Mouse (Mus musculus): ENCODE measurements around the gene Armc6. TPM values are rescaled to one million over a fixed set of nuclear protein-coding genes. Genes with fewer than 3 reads are reported as not detected.

Armc6 gene
- polyA plus RNA-seq, 1 experiment from 2014 or later: 21.7 TPM

Other genes with a start within 250 kb of the Armc6 start
- gene Gatad2a, start 238.1 kb downstream of the Armc6 start, polyA plus RNA-seq (2015; fragmentation: Nextera tagmentation; extraction: Ambion mirVana): 56.0 and 56.8 TPM in 2 replicates
- gene Mau2, start 191.7 kb downstream of the Armc6 start, polyA plus RNA-seq (2015; fragmentation: Nextera tagmentation; extraction: Ambion mirVana): 44.7 and 47.9 TPM in 2 replicates
- 37.3 and 42.0 TPM in 2 replicates for gene Sugp1, start 191.7 kb downstream of the Armc6 start, polyA plus RNA-seq (2015; fragmentation: Nextera tagmentation; extraction: Ambion mirVana)
- 7.0 and 9.9 TPM in 2 replicates for gene Tm6sf2, start 161.5 kb downstream of the Armc6 start, polyA plus RNA-seq (2015; fragmentation: Nextera tagmentation; extraction: Ambion mirVana)
- gene Hapln4, start 151.0 kb downstream of the Armc6 start, polyA plus RNA-seq (2015; fragmentation: Nextera tagmentation; extraction: Ambion mirVana): 0.10 and 0.14 TPM in 2 replicates
- 1.8 TPM in 2 replicates for gene Ncan, start 113.6 kb downstream of the Armc6 start, polyA plus RNA-seq (2015; fragmentation: Nextera tagmentation; extraction: Ambion mirVana)
- 38.2 and 39.4 TPM in 2 replicates for gene Nr2c2ap, start 103.1 kb downstream of the Armc6 start, polyA plus RNA-seq (2015; fragmentation: Nextera tagmentation; extraction: Ambion mirVana)
- 14.4 and 14.8 TPM in 2 replicates for gene Rfxank, start 95.3 kb downstream of the Armc6 start, polyA plus RNA-seq (2015; fragmentation: Nextera tagmentation; extraction: Ambion mirVana)
- 42.6 and 43.2 TPM in 2 replicates for gene Borcs8, start 95.0 kb downstream of the Armc6 start, polyA plus RNA-seq (2015; fragmentation: Nextera tagmentation; extraction: Ambion mirVana)
- 0.19 and 0.26 TPM in 2 replicates for gene Mef2b, start 94.8 kb downstream of the Armc6 start, polyA plus RNA-seq (2015; fragmentation: Nextera tagmentation; extraction: Ambion mirVana)
- 54.4 and 59.0 TPM in 2 replicates for gene Tmem161a, start 62.1 kb downstream of the Armc6 start, polyA plus RNA-seq (2015; fragmentation: Nextera tagmentation; extraction: Ambion mirVana)
- 4.7 and 6.4 TPM in 2 replicates for gene Slc25a42, start 22.2 kb downstream of the Armc6 start, polyA plus RNA-seq (2015; fragmentation: Nextera tagmentation; extraction: Ambion mirVana)
- gene Sugp2, start 240 bp downstream of the Armc6 start, polyA plus RNA-seq (2015; fragmentation: Nextera tagmentation; extraction: Ambion mirVana): 26.0 and 27.2 TPM in 2 replicates
- 32.7 and 38.9 TPM in 2 replicates for gene Homer3, start 48.4 kb upstream of the Armc6 start, polyA plus RNA-seq (2015; fragmentation: Nextera tagmentation; extraction: Ambion mirVana)
- gene Ddx49, start 68.0 kb upstream of the Armc6 start, polyA plus RNA-seq (2015; fragmentation: Nextera tagmentation; extraction: Ambion mirVana): 46.3 and 49.8 TPM in 2 replicates
- 379 and 398 TPM in 2 replicates for gene Cope, start 68.1 kb upstream of the Armc6 start, polyA plus RNA-seq (2015; fragmentation: Nextera tagmentation; extraction: Ambion mirVana)
- 4.2 and 4.4 TPM in 2 replicates for gene Cers1, start 81.3 kb upstream of the Armc6 start, polyA plus RNA-seq (2015; fragmentation: Nextera tagmentation; extraction: Ambion mirVana)
- gene Gdf1, start 95.4 kb upstream of the Armc6 start, polyA plus RNA-seq (2015; fragmentation: Nextera tagmentation; extraction: Ambion mirVana): 1.7 and 2.2 TPM in 2 replicates
- 16.1 and 17.5 TPM in 2 replicates for gene Upf1, start 118.8 kb upstream of the Armc6 start, polyA plus RNA-seq (2015; fragmentation: Nextera tagmentation; extraction: Ambion mirVana)
- 0.22 and 0.28 TPM in 2 replicates for gene Comp, start 139.1 kb upstream of the Armc6 start, polyA plus RNA-seq (2015; fragmentation: Nextera tagmentation; extraction: Ambion mirVana)
- gene Crtc1, start 205.1 kb upstream of the Armc6 start, polyA plus RNA-seq (2015; fragmentation: Nextera tagmentation; extraction: Ambion mirVana): 15.4 and 18.8 TPM in 2 replicates
- gene Klhl26, start 242.5 kb upstream of the Armc6 start, polyA plus RNA-seq (2015; fragmentation: Nextera tagmentation; extraction: Ambion mirVana): 20.5 and 20.7 TPM in 2 replicates